Mouse (Mus musculus) midbrain, embryonic 16.5 days (tissue): ENCODE data around the gene Dchs1. TPM values are rescaled to one million over a fixed set of nuclear protein-coding genes. Genes with fewer than 3 reads are reported as not detected.

Source experiments
- ATAC-seq: fragments of 200-750 bp; cut with Nextera tagmentation; 2 replicates; pipeline ENCODE4 v1.8.0; 2017; ENCODE audit warnings: moderate TSS enrichment
- H3K27ac ChIP-seq: fragments of 300-500 bp; sonication (generic); 2 replicates; pipeline ENCODE4 v1.5.1; 2014; ENCODE audit warnings: mild to moderate bottlenecking, low read length, mixed read lengths
- H3K27me3 ChIP-seq: fragments of 300-500 bp; sonication (generic); 2 replicates; pipeline ENCODE4 v1.6.1; 2014; ENCODE audit warnings: low read depth, low read length, mixed read lengths; ENCODE audit not compliant: control insufficient read depth, insufficient read depth
- H3K36me3 ChIP-seq: fragments of 300-500 bp; sonication (generic); 2 replicates; pipeline ENCODE4 v1.6.1; 2014; ENCODE audit warnings: mild to moderate bottlenecking, low read length, moderate library complexity, mixed read lengths; ENCODE audit not compliant: control insufficient read depth, insufficient read depth
- H3K4me1 ChIP-seq: fragments of 300-500 bp; sonication (generic); 2 replicates; pipeline ENCODE4 v1.6.1; 2014; ENCODE audit warnings: mild to moderate bottlenecking, low read length, mixed read lengths; ENCODE audit not compliant: control insufficient read depth, insufficient read depth
- H3K4me2 ChIP-seq: fragments of 300-500 bp; sonication (generic); 2 replicates; pipeline ENCODE4 v1.6.1; 2014; ENCODE audit warnings: mild to moderate bottlenecking, low read length, mixed read lengths
- H3K4me3 ChIP-seq: fragments of 300-500 bp; sonication (generic); 2 replicates; pipeline ENCODE4 v1.5.1; 2014; ENCODE audit warnings: low read depth, mild to moderate bottlenecking, low read length, moderate library complexity, mixed read lengths
- H3K9ac ChIP-seq: fragments of 300-500 bp; sonication (generic); 2 replicates; pipeline ENCODE4 v1.6.1; 2014; ENCODE audit warnings: low read depth, low read length, mixed read lengths
- H3K9me3 ChIP-seq: fragments of 300-500 bp; sonication (generic); replicated peaks from 2 replicates; pipeline ENCODE4 v1.6.1; 2014; ENCODE audit warnings: mild to moderate bottlenecking, low read length, mixed read lengths; ENCODE audit not compliant: control insufficient read depth, poor library complexity, severe bottlenecking
- WGBS: fragments of 180-500 bp; shearing (Covaris S2); extraction: QIAGEN DNeasy Blood & Tissue Kit; methylation state at CpG from one replicate; pipeline ENCODE4 v1.1.7; 2014; 5-methylcytosine and 5-hydroxymethylcytosine counted together
- polyA plus RNA-seq: library from polyadenylated mRNA; unstranded; fragments of >200 nt; fragmentation: Nextera tagmentation; extraction: Ambion mirVana; gene quantifications from 2 replicates; pipeline ENCODE4 v1.2.1, GENCODE M21; 2015

Gene Dchs1
- polyA plus RNA-seq, 1 experiment from 2014 or later, result 12.5 TPM

DNA sequence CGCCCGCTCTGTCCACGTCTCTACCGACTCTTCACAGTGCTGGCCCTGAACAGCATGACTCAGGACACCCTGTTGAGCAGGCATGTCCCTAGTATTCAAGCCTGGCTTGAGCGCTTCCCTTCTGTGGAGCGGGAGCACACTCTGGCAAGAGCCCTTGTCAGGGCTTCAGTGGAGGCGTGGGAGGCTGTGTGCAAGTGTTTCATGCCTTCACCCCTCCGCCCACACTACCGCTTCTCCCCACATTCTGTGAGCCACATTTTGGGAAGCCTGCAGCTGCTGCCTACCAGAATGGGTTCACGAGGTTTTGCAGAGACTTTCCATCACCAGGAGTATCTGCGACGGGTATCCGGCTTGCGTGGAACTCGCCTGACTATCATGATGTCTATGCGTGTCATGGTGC is 84.3 kb downstream of the Dchs1 start:
- no peaks in the 10 kb centered on the region for H3K27me3 ChIP-seq
- H3K4me1 ChIP-seq, result no peaks in the 10 kb centered on the region
- no peak overlapping the region for H3K4me2 ChIP-seq
- no peak for ATAC-seq
- H3K36me3 ChIP-seq, result no peaks in the 10 kb centered on the region
- H3K4me3 ChIP-seq, result no peak overlapping the region
- no peak overlapping the region for H3K27ac ChIP-seq
- H3K9ac ChIP-seq, result no peak overlapping the region
- no peaks in the 10 kb centered on the region for H3K9me3 ChIP-seq
- 90% methylated on average over 16 of the region's 16 CpGs for WGBS

Other genes with a start within 250 kb of the Dchs1 start
- 95.2 and 104 TPM in 2 replicates for gene Smpd1, start 233.3 kb downstream of the Dchs1 start, polyA plus RNA-seq
- 333 and 360 TPM in 2 replicates for gene Apbb1, start 206.0 kb downstream of the Dchs1 start, polyA plus RNA-seq
- gene Hpx, start 187.5 kb downstream of the Dchs1 start, polyA plus RNA-seq, result 0.16 and 0.32 TPM in 2 replicates
- 106 and 117 TPM in 2 replicates for gene Trim3, start 154.1 kb downstream of the Dchs1 start, polyA plus RNA-seq
- gene Timm10b, start 147.6 kb downstream of the Dchs1 start, polyA plus RNA-seq, result 127 and 131 TPM in 2 replicates
- 83.8 and 92.4 TPM in 2 replicates for gene Arfip2, start 147.2 kb downstream of the Dchs1 start, polyA plus RNA-seq
- gene Gm45799, start 147.1 kb downstream of the Dchs1 start, polyA plus RNA-seq, result 13.6 and 14.6 TPM in 2 replicates
- gene Dnhd1, start 136.8 kb downstream of the Dchs1 start, polyA plus RNA-seq, result 1.9 and 2.0 TPM in 2 replicates
- gene Ilk, start 51.1 kb downstream of the Dchs1 start, polyA plus RNA-seq, result 183 and 192 TPM in 2 replicates
- 22.4 and 23.4 TPM in 2 replicates for gene Rrp8, start 50.3 kb downstream of the Dchs1 start, polyA plus RNA-seq
- gene Taf10, start 43.3 kb downstream of the Dchs1 start, polyA plus RNA-seq, result 76.5 and 78.4 TPM in 2 replicates
- gene Tpp1, start 35.4 kb downstream of the Dchs1 start, polyA plus RNA-seq, result 32.1 and 38.6 TPM in 2 replicates
- gene Mrpl17, start 23.4 kb upstream of the Dchs1 start, polyA plus RNA-seq, result 160 TPM in 2 replicates
- gene Gm4070, start 166.3 kb upstream of the Dchs1 start, polyA plus RNA-seq, result not detected in 2 replicates